Mouse (Mus musculus): Measurements from ENCODE around the gene Dach1. TPM values are rescaled to one million over a fixed set of nuclear protein-coding genes. Genes with fewer than 3 reads are reported as not detected.

Gene Dach1
- total and polyA plus RNA-seq, 3 experiments = not detected

- TF ChIP-seq SMC3 (IDR thresholded peaks at IDR 0.05; ENCODE audit: low read depth, low read length) (no peak), ETS1 (conservative IDR thresholded peaks at IDR 0.05; ENCODE audit: low read depth, low read length) (no peak), BHLHE40 (IDR thresholded peaks at IDR 0.05; ENCODE audit: low read depth, low read length) (no peak), TCF12 (IDR thresholded peaks at IDR 0.05; ENCODE audit: low read depth, low read length) (no peak), TBP (conservative IDR thresholded peaks at IDR 0.05; ENCODE audit: low read depth, low read length) (no peak), ZNF384 (IDR thresholded peaks at IDR 0.05; ENCODE audit: low read depth, low read length) (no peak), SIN3A (IDR thresholded peaks at IDR 0.05; ENCODE audit: low read length) (no peak), EP300 (IDR thresholded peaks at IDR 0.05; ENCODE audit: low read length) (no peak), ZMIZ1 (IDR thresholded peaks at IDR 0.05; ENCODE audit: low read depth, low read length) (no peak), UBTF (IDR thresholded peaks at IDR 0.05; ENCODE audit: low read depth, low read length) (no peak), MAX (IDR thresholded peaks at IDR 0.05; ENCODE audit: low read length) (no peak)
Observed at GRCm38 (mm10) chr14:97754400-97754799, 415.2 kb downstream of the Dach1 start.

GRCm38 (mm10) chr14:97753973-97754372 lies 415.6 kb downstream of the Dach1 start:
- Histone ChIP-seq H3K36me3 (replicated peaks in 1 of 2; ENCODE audit: control insufficient read depth in 1 of 2, insufficient read depth in 1 of 2, low read length in 1 of 2) (no peaks in the 10 kb centered on the region), H3K9ac (ENCODE audit: insufficient read depth, low read depth) (no peak overlapping the region), H3K4me3 (replicated peaks in 1 of 3; ENCODE audit: low read depth in 2 of 3, low read length in 2 of 3, poor library complexity in 1 of 3) (no peak overlapping the region), H3K4me2 (ENCODE audit: insufficient read depth, low read depth, poor library complexity, severe bottlenecking) (no peak overlapping the region), H3K27me3 (replicated peaks) (no peaks in the 10 kb centered on the region), H3K9me3 (replicated peaks; ENCODE audit: low read length) (peaks cover 20% of the 10 kb centered on the region), H3K4me1 (ENCODE audit: control insufficient read depth in 1 of 2, insufficient read depth in 2 of 2) (no peaks in the 10 kb centered on the region), H3K27ac (ENCODE audit: insufficient read depth, low read depth) (no peak overlapping the region), H3K79me2 (replicated peaks; ENCODE audit: control insufficient read depth, extremely low read depth, insufficient read depth, poor library complexity, severe bottlenecking) (no peaks in the 10 kb centered on the region)
- no peak for TF ChIP-seq JUND (conservative IDR thresholded peaks at IDR 0.05; ENCODE audit: low read depth, low read length)
- dilution Hi-C loops (cut with MboI; ENCODE audit: extremely low pct_ligation_motif_present, extremely low pct_unique_long_range_greater_than_20kb, low sequenced_read_pairs) (no loop called here), in situ Hi-C loops (cut with MboI; ENCODE audit: low pct_ligation_motif_present, low pct_unique_long_range_greater_than_20kb, low sequenced_read_pairs) (no loop called here)
- DNase-seq (ENCODE audit: extremely low read depth) = no peak

More at GRCm38 (mm10) chr14:97754400-97754799, 415.2 kb downstream of the Dach1 start:
- Histone ChIP-seq H3K27ac (ENCODE audit: insufficient read depth, low read depth) (no peak overlapping the region), H3K36me3 (replicated peaks in 1 of 2; ENCODE audit: control insufficient read depth in 1 of 2, insufficient read depth in 1 of 2, low read length in 1 of 2) (no peaks in the 10 kb centered on the region), H3K4me3 (replicated peaks in 1 of 3; ENCODE audit: low read depth in 2 of 3, low read length in 2 of 3, poor library complexity in 1 of 3) (no peak overlapping the region), H3K79me2 (replicated peaks; ENCODE audit: control insufficient read depth, extremely low read depth, insufficient read depth, poor library complexity, severe bottlenecking) (no peaks in the 10 kb centered on the region), H3K27me3 (replicated peaks) (no peaks in the 10 kb centered on the region), H3K4me2 (ENCODE audit: insufficient read depth, low read depth, poor library complexity, severe bottlenecking) (no peak overlapping the region), H3K4me1 (ENCODE audit: control insufficient read depth in 1 of 2, insufficient read depth in 2 of 2) (no peaks in the 10 kb centered on the region), H3K9me3 (replicated peaks; ENCODE audit: low read length) (peaks cover 21% of the 10 kb centered on the region), H3K9ac (ENCODE audit: insufficient read depth, low read depth) (no peak overlapping the region)
- in situ Hi-C loops (cut with MboI; ENCODE audit: low pct_ligation_motif_present, low pct_unique_long_range_greater_than_20kb, low sequenced_read_pairs) = no loop called here
- dilution Hi-C loops (cut with MboI; ENCODE audit: extremely low pct_ligation_motif_present, extremely low pct_unique_long_range_greater_than_20kb, low sequenced_read_pairs) = no loop called here
- no peak for DNase-seq (ENCODE audit: extremely low read depth)

- Histone ChIP-seq H3K27me3 (replicated peaks) (no peaks in the 10 kb centered on the region), H3K27ac (ENCODE audit: insufficient read depth, low read depth) (no peak overlapping the region), H3K4me3 (replicated peaks in 1 of 3; ENCODE audit: low read depth in 2 of 3, low read length in 2 of 3, poor library complexity in 1 of 3) (no peak overlapping the region), H3K36me3 (replicated peaks in 1 of 2; ENCODE audit: control insufficient read depth in 1 of 2, insufficient read depth in 1 of 2, low read length in 1 of 2) (no peaks in the 10 kb centered on the region), H3K4me1 (ENCODE audit: control insufficient read depth in 1 of 2, insufficient read depth in 2 of 2) (no peaks in the 10 kb centered on the region), H3K9me3 (replicated peaks; ENCODE audit: low read length) (peaks cover 16% of the 10 kb centered on the region), H3K79me2 (replicated peaks; ENCODE audit: control insufficient read depth, extremely low read depth, insufficient read depth, poor library complexity, severe bottlenecking) (no peaks in the 10 kb centered on the region), H3K9ac (ENCODE audit: insufficient read depth, low read depth) (no peak overlapping the region), H3K4me2 (ENCODE audit: insufficient read depth, low read depth, poor library complexity, severe bottlenecking) (no peak overlapping the region)
- in situ Hi-C loops (cut with MboI; ENCODE audit: low pct_ligation_motif_present, low pct_unique_long_range_greater_than_20kb, low sequenced_read_pairs) (no loop called here), dilution Hi-C loops (cut with MboI; ENCODE audit: extremely low pct_ligation_motif_present, extremely low pct_unique_long_range_greater_than_20kb, low sequenced_read_pairs) (no loop called here)
- no peak for TF ChIP-seq ELF1 (IDR thresholded peaks at IDR 0.05; ENCODE audit: low read depth, low read length)
- no peak for TF ChIP-seq IRF4 (IDR thresholded peaks at IDR 0.05; ENCODE audit: low read depth, low read length)
- no peak for TF ChIP-seq USF1 (IDR thresholded peaks at IDR 0.05; ENCODE audit: low read depth, low read length)
- TF ChIP-seq MAZ (IDR thresholded peaks at IDR 0.05; ENCODE audit: low read depth, low read length) = no peak
- no peak for DNase-seq (ENCODE audit: extremely low read depth)
Observed at GRCm38 (mm10) chr14:97743252-97743651, 426.3 kb downstream of the Dach1 start.
